Mouse (Mus musculus) brown adipose tissue, adult 24 weeks (tissue): Measurements from ENCODE around the gene Magi2. TPM values are rescaled to one million over a fixed set of nuclear protein-coding genes. Genes with fewer than 3 reads are reported as not detected.

Source experiments
- H3K27ac ChIP-seq: fragments of 200-500 bp; replicated peaks from 2 replicates; pipeline ENCODE4 v1.5.1; 2012; ENCODE audit warnings: low read depth, mild to moderate bottlenecking, low read length
- H3K4me1 ChIP-seq: fragments of 200-500 bp; 2 replicates; pipeline ENCODE4 v1.6.1; 2012; ENCODE audit warnings: low read length, mixed read lengths; ENCODE audit not compliant: control insufficient read depth, insufficient read depth, insufficient read length
- H3K4me3 ChIP-seq: fragments of 200-500 bp; 2 replicates; pipeline ENCODE4 v1.5.1; 2012; ENCODE audit warnings: low read depth, mild to moderate bottlenecking, low read length, moderate library complexity; ENCODE audit not compliant: insufficient read depth
- polyA plus RNA-seq: library from polyadenylated mRNA; stranded (reverse); fragments of >200 nt; gene quantifications from 2 replicates; pipeline ENCODE4 v1.2.4, GENCODE M21; 2012; ENCODE audit not compliant: missing spikeins, insufficient read depth, insufficient read length

The Magi2 gene
- polyA plus RNA-seq, 1 experiment, result 1.2 TPM

- Histone ChIP-seq H3K27ac (no peak overlapping the region), H3K4me1 (no peaks in the 10 kb centered on the region)
Observed at GRCm38 (mm10) chr5:20007246-20007645, 780.4 kb downstream of the Magi2 start.

GRCm38 (mm10) chr5:20010210-20010609, 783.4 kb downstream of the Magi2 start:
- Histone ChIP-seq H3K4me3 (no peak overlapping the region), H3K4me1 (no peaks in the 10 kb centered on the region), H3K27ac (no peak overlapping the region)

More at GRCm38 (mm10) chr5:20007246-20007645, 780.4 kb downstream of the Magi2 start:
- H3K4me3 ChIP-seq, result no peak overlapping the region

GRCm38 (mm10) chr5:20018063-20018462, 791.2 kb downstream of the Magi2 start:
- Histone ChIP-seq H3K4me3 (no peak overlapping the region), H3K4me1 (no peaks in the 10 kb centered on the region), H3K27ac (no peak overlapping the region)

GRCm38 (mm10) chr5:20046649-20047048, 819.8 kb downstream of the Magi2 start:
- H3K4me1 ChIP-seq, result no peaks in the 10 kb centered on the region
- H3K4me3 ChIP-seq, result no peak overlapping the region
- no peak overlapping the region for H3K27ac ChIP-seq

GRCm38 (mm10) chr5:20048386-20048785, 821.5 kb downstream of the Magi2 start:
- Histone ChIP-seq H3K27ac (no peak overlapping the region), H3K4me1 (no peaks in the 10 kb centered on the region), H3K4me3 (no peak overlapping the region)

- H3K27ac ChIP-seq, result no peak overlapping the region
- H3K4me3 ChIP-seq, result no peak overlapping the region
- H3K4me1 ChIP-seq, result no peaks in the 10 kb centered on the region
Observed at GRCm38 (mm10) chr5:20050284-20050683, 823.4 kb downstream of the Magi2 start.

GRCm38 (mm10) chr5:20055000-20055399, 828.2 kb downstream of the Magi2 start:
- Histone ChIP-seq H3K4me3 (no peak overlapping the region), H3K27ac (no peak overlapping the region), H3K4me1 (no peaks in the 10 kb centered on the region)

- H3K4me3 ChIP-seq, result no peak overlapping the region
- no peaks in the 10 kb centered on the region for H3K4me1 ChIP-seq
Observed at GRCm38 (mm10) chr5:20056074-20056842, 829.4 kb downstream of the Magi2 start.

GRCm38 (mm10) chr5:20056856-20057255, 830.0 kb downstream of the Magi2 start:
- H3K4me1 ChIP-seq, result no peaks in the 10 kb centered on the region
- H3K4me3 ChIP-seq, result no peak overlapping the region
- H3K27ac ChIP-seq, result no peak overlapping the region

More at GRCm38 (mm10) chr5:20056074-20056842, 829.4 kb downstream of the Magi2 start:
- no peak overlapping the region for H3K27ac ChIP-seq

GRCm38 (mm10) chr5:20062011-20062410, 835.2 kb downstream of the Magi2 start:
- H3K4me3 ChIP-seq, result no peak overlapping the region
- H3K27ac ChIP-seq, result no peak overlapping the region
- no peaks in the 10 kb centered on the region for H3K4me1 ChIP-seq

GRCm38 (mm10) chr5:20065081-20065480, 838.2 kb downstream of the Magi2 start:
- H3K4me1 ChIP-seq, result no peaks in the 10 kb centered on the region
- no peak overlapping the region for H3K4me3 ChIP-seq
- H3K27ac ChIP-seq, result no peak overlapping the region

GRCm38 (mm10) chr5:20068496-20068895, 841.7 kb downstream of the Magi2 start:
- H3K4me1 ChIP-seq, result no peaks in the 10 kb centered on the region
- H3K4me3 ChIP-seq, result no peak overlapping the region
- no peak overlapping the region for H3K27ac ChIP-seq

- no peaks in the 10 kb centered on the region for H3K4me1 ChIP-seq
- no peak overlapping the region for H3K27ac ChIP-seq
- no peak overlapping the region for H3K4me3 ChIP-seq
Observed at GRCm38 (mm10) chr5:20068921-20069486, 842.2 kb downstream of the Magi2 start.

- H3K4me1 ChIP-seq, result no peaks in the 10 kb centered on the region
- H3K4me3 ChIP-seq, result no peak overlapping the region
- H3K27ac ChIP-seq, result no peak overlapping the region
Observed at GRCm38 (mm10) chr5:20074101-20074500, 847.3 kb downstream of the Magi2 start.

- Histone ChIP-seq H3K4me1 (no peaks in the 10 kb centered on the region), H3K27ac (no peak overlapping the region), H3K4me3 (no peak overlapping the region)
Observed at GRCm38 (mm10) chr5:20074867-20075266, 848.0 kb downstream of the Magi2 start.

- Histone ChIP-seq H3K4me1 (peaks cover 2% of the 10 kb centered on the region; the same call in 1 of the 2 replicates), H3K4me3 (no peak overlapping the region), H3K27ac (no peak overlapping the region)
Observed at GRCm38 (mm10) chr5:20078931-20079330, 852.1 kb downstream of the Magi2 start.
